Mouse (Mus musculus) brain, embryonic 14.5 days (tissue): ENCODE data around the gene Inpp5e.

Source experiments
- CTCF ChIP-seq: fragments of 200-500 bp; IDR thresholded peaks from 2 replicates; pipeline ENCODE4 v1.5.1; 2012; ENCODE audit warnings: inconsistent platforms, mild to moderate bottlenecking, moderate library complexity, borderline replicate concordance; ENCODE audit not compliant: insufficient read depth, insufficient read length; ENCODE audit errors: extremely low read depth
- POLR2A ChIP-seq: fragments of 200-500 bp; IDR thresholded peaks from 2 replicates; pipeline ENCODE4 v1.6.1; 2012; ENCODE audit warnings: mild to moderate bottlenecking, inconsistent platforms, borderline replicate concordance; ENCODE audit not compliant: poor library complexity, insufficient read depth, insufficient read length, severe bottlenecking; ENCODE audit errors: extremely low read depth

GRCm38 (mm10) chr2:26443876-26444275 is 34.9 kb upstream of the Inpp5e start:
- TF ChIP-seq POLR2A (no peak), CTCF (no peak)
